In genomic region chr5:20328901-20329300, GRCm38 (mm10) we compare ENCODE assay signal across 29 mouse cellular contexts.
DNase-seq lines count a peak whose midpoint lies in the region; ATAC-seq and TF ChIP-seq lines count a peak whose summit lies in the region.
"Had no signal": no experiment of that assay in that cellular context is flagged by ENCODE, and none has a peak within 500 bp of the region (broad histone marks: within the 10 kb centered on the region; RNA-seq: fewer than 3 reads in every experiment).

No protein-coding gene starts in this region.

- no peak for TF ChIP-seq POLR2A in liver, adult 2 months (IDR thresholded peaks at IDR 0.05; ENCODE audit: extremely low read depth, insufficient read depth, low read length)

- WGBS in embryonic facial prominence, embryonic 14.5 days, result 47% methylated on average over 1 of the region's 1 CpGs
- 76% methylated on average over 1 of the region's 1 CpGs for WGBS in embryonic facial prominence, embryonic 10.5 days
- WGBS in liver, adult 2 months, result 51% methylated on average over 1 of the region's 1 CpGs
- WGBS in liver, embryonic 12.5 days (ENCODE audit: insufficient replicate concordance), result 30% methylated on average over 1 of the region's 1 CpGs

- H3K4me1 ChIP-seq in embryonic facial prominence, embryonic 14.5 days (ENCODE audit: control insufficient read depth, insufficient read depth, low read length), result no peaks in the 10 kb centered on the region
- H3K4me1 ChIP-seq in embryonic facial prominence, embryonic 10.5 days, result peaks cover 5% of the 10 kb centered on the region; the same call in 1 of the 2 replicates
- no peaks in the 10 kb centered on the region for H3K4me1 ChIP-seq in liver, adult 2 months (ENCODE audit: control insufficient read depth, insufficient read depth, low read length)
- no peaks in the 10 kb centered on the region for H3K4me1 ChIP-seq in liver, embryonic 12.5 days
- H3K4me1 ChIP-seq: embryonic facial prominence, embryonic 13.5 days; forebrain, embryonic 12.5 days; hindbrain, embryonic 13.5 days; limb, embryonic 13.5 days; liver, embryonic 13.5 days; midbrain, embryonic 12.5 days had no signal

- no peak overlapping the region for H3K9ac ChIP-seq in embryonic facial prominence, embryonic 14.5 days (ENCODE audit: low read depth, low read length)
- H3K9ac ChIP-seq in liver, adult 2 months (ENCODE audit: low read depth, low read length), result no peak overlapping the region
- no peak overlapping the region for H3K9ac ChIP-seq in liver, embryonic 12.5 days
- H3K9ac ChIP-seq: embryonic facial prominence, embryonic 13.5 days; forebrain, embryonic 12.5 days; forebrain, postnatal 0 days; hindbrain, embryonic 13.5 days; limb, embryonic 13.5 days; liver, embryonic 13.5 days; midbrain, embryonic 12.5 days; neural tube, embryonic 15.5 days had no signal

- TF ChIP-seq CTCF in liver, adult 2 months (IDR thresholded peaks at IDR 0.05; ENCODE audit: low read depth, low read length), result no peak

- no peak for ATAC-seq in embryonic facial prominence, embryonic 14.5 days (ENCODE audit: low read depth)
- no peak for ATAC-seq in liver, embryonic 12.5 days
- ATAC-seq: CD4-positive, CD25-positive, alpha-beta regulatory T cell, adult 4 months; forebrain, postnatal 0 days; intestine, postnatal 0 days had no signal

- no peaks in the 10 kb centered on the region for H3K36me3 ChIP-seq in embryonic facial prominence, embryonic 14.5 days (ENCODE audit: control insufficient read depth, insufficient read depth, low read length)
- no peaks in the 10 kb centered on the region for H3K36me3 ChIP-seq in embryonic facial prominence, embryonic 10.5 days (replicated peaks)
- H3K36me3 ChIP-seq in liver, adult 2 months (ENCODE audit: control insufficient read depth, insufficient read depth, low read length), result no peaks in the 10 kb centered on the region
- no peaks in the 10 kb centered on the region for H3K36me3 ChIP-seq in liver, embryonic 12.5 days
- H3K36me3 ChIP-seq: embryonic facial prominence, embryonic 13.5 days; forebrain, embryonic 12.5 days; hindbrain, embryonic 13.5 days; limb, embryonic 13.5 days; liver, embryonic 13.5 days; midbrain, embryonic 12.5 days; neural tube, embryonic 15.5 days had no signal

- no peak overlapping the region for H3K4me3 ChIP-seq in embryonic facial prominence, embryonic 14.5 days (ENCODE audit: low read depth, low read length)
- no peak overlapping the region for H3K4me3 ChIP-seq in embryonic facial prominence, embryonic 10.5 days
- H3K4me3 ChIP-seq in liver, adult 2 months (ENCODE audit: insufficient read depth, low read depth, low read length), result no peak overlapping the region
- no peak overlapping the region for H3K4me3 ChIP-seq in liver, embryonic 12.5 days
- H3K4me3 ChIP-seq: embryonic facial prominence, embryonic 13.5 days; erythroblast, embryonic 14.5 days; forebrain, embryonic 12.5 days; hindbrain, embryonic 13.5 days; limb, embryonic 13.5 days; liver, embryonic 13.5 days; midbrain, embryonic 12.5 days; neural tube, embryonic 15.5 days had no signal

- H3K27me3 ChIP-seq in embryonic facial prominence, embryonic 14.5 days (replicated peaks; ENCODE audit: control insufficient read depth, insufficient read depth, low read length), result no peaks in the 10 kb centered on the region
- no peaks in the 10 kb centered on the region for H3K27me3 ChIP-seq in embryonic facial prominence, embryonic 10.5 days (replicated peaks; ENCODE audit: low read depth, poor library complexity, severe bottlenecking)
- no peaks in the 10 kb centered on the region for H3K27me3 ChIP-seq in liver, adult 2 months (ENCODE audit: control insufficient read depth, insufficient read depth, low read length)
- no peaks in the 10 kb centered on the region for H3K27me3 ChIP-seq in liver, embryonic 12.5 days (replicated peaks)
- H3K27me3 ChIP-seq: embryonic facial prominence, embryonic 13.5 days; forebrain, embryonic 12.5 days; hindbrain, embryonic 13.5 days; limb, embryonic 13.5 days; liver, embryonic 13.5 days; midbrain, embryonic 12.5 days; neural tube, embryonic 15.5 days had no signal

- DNase-seq in embryonic facial prominence, embryonic 14.5 days (ENCODE audit: low spot score), result peak; percentile 13
- DNase-seq in embryonic facial prominence, embryonic 10.5 days (ENCODE audit: low spot score), result no peak
- DNase-seq in liver, adult 2 months (ENCODE audit: extremely low read depth, low read depth, low spot score), result peak; percentile 7
- peak; percentile 25 for DNase-seq in right cerebral cortex, adult 18-20 months
- no peak for DNase-seq in right cerebral cortex, postnatal 36 days (ENCODE audit: low spot score in 2 of 2)
- no peak for DNase-seq in frontal cortex, adult 2 months (ENCODE audit: extremely low spot score in 1 of 2, low spot score in 1 of 2)
- DNase-seq: adrenal gland, postnatal 25 days; embryo, embryonic 11 days; forebrain, postnatal 0 days; gastrocnemius, postnatal 14 days; heart, postnatal 36 days; kidney, adult 9 months; kidney, postnatal 10 days; liver, embryonic 13.5 days; lung, adult 2 months; retina, postnatal 1 day; right cerebral cortex, postnatal 25 days; spleen, adult 18-20 months; thymus, postnatal 14 days had no signal

- H3K79me2 ChIP-seq in liver, adult 2 months (ENCODE audit: control insufficient read depth, insufficient read depth, low read length), result no peaks in the 10 kb centered on the region

- no peak overlapping the region for H3K27ac ChIP-seq in embryonic facial prominence, embryonic 14.5 days (replicated peaks; ENCODE audit: low read depth, low read length)
- H3K27ac ChIP-seq in embryonic facial prominence, embryonic 10.5 days (replicated peaks), result no peak overlapping the region
- no peak overlapping the region for H3K27ac ChIP-seq in liver, adult 2 months (replicated peaks; ENCODE audit: insufficient read depth, low read depth, low read length)
- H3K27ac ChIP-seq in liver, embryonic 12.5 days, result no peak overlapping the region
- H3K27ac ChIP-seq: embryonic facial prominence, embryonic 13.5 days; forebrain, embryonic 12.5 days; hindbrain, embryonic 13.5 days; limb, embryonic 13.5 days; liver, embryonic 13.5 days; midbrain, embryonic 12.5 days; neural tube, embryonic 15.5 days had no signal

- no peaks in the 10 kb centered on the region for H3K9me3 ChIP-seq in embryonic facial prominence, embryonic 14.5 days (ENCODE audit: control insufficient read depth, low read length)
- no peaks in the 10 kb centered on the region for H3K9me3 ChIP-seq in embryonic facial prominence, embryonic 10.5 days
- H3K9me3 ChIP-seq in liver, embryonic 12.5 days (replicated peaks), result no peaks in the 10 kb centered on the region
- H3K9me3 ChIP-seq: embryonic facial prominence, embryonic 13.5 days; forebrain, embryonic 12.5 days; hindbrain, embryonic 13.5 days; limb, embryonic 13.5 days; liver, embryonic 13.5 days; midbrain, embryonic 12.5 days; neural tube, embryonic 15.5 days had no signal

- no peak overlapping the region for H3K4me2 ChIP-seq in embryonic facial prominence, embryonic 14.5 days (ENCODE audit: low read depth, low read length)
- H3K4me2 ChIP-seq in liver, embryonic 12.5 days, result no peak overlapping the region
- H3K4me2 ChIP-seq: embryonic facial prominence, embryonic 13.5 days; forebrain, embryonic 12.5 days; hindbrain, embryonic 13.5 days; limb, embryonic 13.5 days; liver, embryonic 13.5 days; midbrain, embryonic 12.5 days; neural tube, embryonic 15.5 days had no signal

Comparison
In these comparisons a context has a peak if more than half of its experiments do, and no peak if none do; other contexts are left out.
1. DNase-seq: peak in embryonic facial prominence, embryonic 14.5 days (single experiment), liver, adult 2 months (single experiment) and right cerebral cortex, adult 18-20 months (single experiment); none in embryonic facial prominence, embryonic 10.5 days (single experiment), right cerebral cortex, postnatal 36 days (0 of 2) and frontal cortex, adult 2 months (0 of 2).